Mouse (Mus musculus) limb, embryonic 11.5 days (tissue): Measurements from ENCODE around the gene Plod3. TPM values are rescaled to one million over a fixed set of nuclear protein-coding genes. Genes with fewer than 3 reads are reported as not detected.
A peak's percentile ranks its signal among the peaks of the same experiment; 100 is the strongest.
"Not testable (repeated sequence)": the region's sequence is repeated elsewhere in the genome, so short reads cannot be mapped to it uniquely, and the experiment has no call there.

Experiments used
- ATAC-seq: fragments of 200-750 bp; cut with Nextera tagmentation; 2 replicates; pipeline ENCODE4 v1.8.0; 2017; ENCODE audit warnings: low read depth; ENCODE audit not compliant: insufficient number of reproducible peaks, low FRiP score, low TSS enrichment
- DNase-seq: peaks from one replicate; pipeline ENCODE4 v3.0.0-alpha.2; 2015; ENCODE audit warnings: low spot score
- H3K27ac ChIP-seq: fragments of 300-500 bp; sonication (generic); replicated peaks from 2 replicates; pipeline ENCODE4 v1.5.1; 2014; ENCODE audit warnings: low read depth, mild to moderate bottlenecking, low read length
- H3K27me3 ChIP-seq: fragments of 300-500 bp; sonication (generic); 2 replicates; pipeline ENCODE4 v1.6.1; 2014; ENCODE audit warnings: mild to moderate bottlenecking, low read length, mixed read lengths; ENCODE audit not compliant: control insufficient read depth, insufficient read depth
- H3K36me3 ChIP-seq: fragments of 300-500 bp; sonication (generic); 2 replicates; pipeline ENCODE4 v1.6.1; 2014; ENCODE audit warnings: mild to moderate bottlenecking, low read length, moderate library complexity, mixed read lengths; ENCODE audit not compliant: control insufficient read depth, insufficient read depth
- H3K4me1 ChIP-seq: fragments of 300-500 bp; sonication (generic); 2 replicates; pipeline ENCODE4 v1.6.1; 2014; ENCODE audit warnings: low read length, mixed read lengths; ENCODE audit not compliant: control insufficient read depth, insufficient read depth
- H3K4me2 ChIP-seq: fragments of 300-500 bp; sonication (generic); 2 replicates; pipeline ENCODE4 v1.6.1; 2014; ENCODE audit warnings: low read depth, mild to moderate bottlenecking, moderate library complexity; ENCODE audit not compliant: severe bottlenecking
- H3K4me3 ChIP-seq: fragments of 300-500 bp; sonication (generic); 2 replicates; pipeline ENCODE4 v1.5.1; 2014; ENCODE audit warnings: low read depth, low read length
- H3K9ac ChIP-seq: fragments of 300-500 bp; sonication (generic); 2 replicates; pipeline ENCODE4 v1.6.1; 2014; ENCODE audit warnings: mild to moderate bottlenecking, low read length
- H3K9me3 ChIP-seq: fragments of 300-500 bp; sonication (generic); 2 replicates; pipeline ENCODE4 v1.6.1; 2016; ENCODE audit warnings: low read length; ENCODE audit not compliant: control insufficient read depth
- WGBS: fragments of 180-500 bp; shearing (Covaris S2); extraction: QIAGEN DNeasy Blood & Tissue Kit; methylation state at CpG from one replicate; pipeline ENCODE4 v1.1.7; 2014; 5-methylcytosine and 5-hydroxymethylcytosine counted together
- polyA plus RNA-seq: library from polyadenylated mRNA; unstranded; fragments of >200 nt; fragmentation: Nextera tagmentation; extraction: Ambion mirVana; gene quantifications from 2 replicates; pipeline ENCODE4 v1.2.1, GENCODE M21; 2014

The Plod3 gene
- polyA plus RNA-seq, 1 experiment from 2014 or later: 26.4 TPM

DNA sequence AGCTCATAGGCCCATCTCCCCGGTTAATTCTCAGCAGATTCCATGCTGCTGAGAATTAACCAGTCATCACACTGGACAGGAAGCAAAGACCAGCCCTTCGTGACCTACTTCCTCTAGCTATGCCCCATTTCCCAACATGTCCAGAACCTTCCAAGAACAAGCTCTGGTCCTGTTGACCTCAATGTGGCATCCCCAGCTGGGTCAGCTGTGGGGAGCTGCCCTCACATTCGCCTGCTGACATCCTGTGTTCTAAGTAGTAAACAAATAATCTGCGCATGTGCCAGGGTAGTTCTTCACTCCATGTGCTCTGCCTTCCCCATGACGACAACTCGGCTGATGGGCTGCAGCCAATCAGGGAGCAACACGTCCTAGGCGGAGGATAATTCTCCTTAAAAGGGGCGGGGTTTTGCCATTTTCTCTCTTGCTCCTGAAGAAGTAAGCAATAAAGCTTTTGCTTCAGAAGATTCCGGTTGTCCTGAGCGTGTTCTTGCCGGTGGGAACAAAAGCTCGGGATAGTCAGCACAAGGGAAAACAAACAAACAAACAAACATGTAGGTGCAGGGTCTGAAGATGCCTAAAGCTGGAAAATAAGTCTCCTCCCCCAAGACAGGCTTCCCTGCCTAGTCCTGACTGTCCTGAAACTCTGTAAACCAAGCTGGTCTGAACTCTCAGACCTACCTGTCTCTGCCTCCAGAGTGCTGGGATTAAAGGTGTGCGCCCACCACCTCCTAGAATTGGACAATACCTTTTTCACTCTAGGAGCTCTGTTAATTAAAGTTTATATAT is 37.1 kb upstream of the Plod3 start:
- H3K27ac ChIP-seq, H3K4me1 ChIP-seq, H3K36me3 ChIP-seq, H3K27me3 ChIP-seq, H3K9ac ChIP-seq, DNase-seq, H3K4me2 ChIP-seq, H3K4me3 ChIP-seq, ATAC-seq, H3K9me3 ChIP-seq: not testable (repeated sequence)
- WGBS: 90% methylated on average over 14 of the region's 14 CpGs

DNA sequence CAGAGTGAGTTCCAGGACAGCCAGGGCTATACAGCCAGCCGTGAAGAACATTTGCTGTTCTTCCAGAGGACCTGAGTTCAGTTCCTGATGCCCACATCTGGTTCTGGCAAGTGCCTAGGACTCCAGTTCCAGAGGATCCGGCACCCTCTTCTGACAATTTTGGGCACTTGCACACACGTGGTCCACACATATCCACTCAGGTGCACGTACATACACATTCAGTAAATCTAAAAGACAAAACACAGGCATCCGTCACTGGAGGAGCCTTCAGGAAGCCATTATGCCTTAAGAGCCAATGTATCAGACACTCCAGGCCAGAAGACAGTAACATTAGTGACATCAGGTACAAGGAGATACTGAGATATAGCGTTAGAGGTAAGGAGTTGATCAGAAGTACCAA is 36.3 kb upstream of the Plod3 start:
- WGBS: 91% methylated on average over 6 of the region's 6 CpGs
- no peak overlapping the region for H3K9ac ChIP-seq
- 0 out of 2 replicates have a peak, but pooled peaks cover 4% of the 10 kb centered on the region for H3K4me1 ChIP-seq
- no peaks in the 10 kb centered on the region for H3K9me3 ChIP-seq
- H3K4me3 ChIP-seq: no peak overlapping the region
- no peak overlapping the region for H3K4me2 ChIP-seq
- no peak for ATAC-seq
- H3K36me3 ChIP-seq: no peaks in the 10 kb centered on the region
- no peak for DNase-seq
- no peak overlapping the region for H3K27ac ChIP-seq
- no peaks in the 10 kb centered on the region for H3K27me3 ChIP-seq

DNA sequence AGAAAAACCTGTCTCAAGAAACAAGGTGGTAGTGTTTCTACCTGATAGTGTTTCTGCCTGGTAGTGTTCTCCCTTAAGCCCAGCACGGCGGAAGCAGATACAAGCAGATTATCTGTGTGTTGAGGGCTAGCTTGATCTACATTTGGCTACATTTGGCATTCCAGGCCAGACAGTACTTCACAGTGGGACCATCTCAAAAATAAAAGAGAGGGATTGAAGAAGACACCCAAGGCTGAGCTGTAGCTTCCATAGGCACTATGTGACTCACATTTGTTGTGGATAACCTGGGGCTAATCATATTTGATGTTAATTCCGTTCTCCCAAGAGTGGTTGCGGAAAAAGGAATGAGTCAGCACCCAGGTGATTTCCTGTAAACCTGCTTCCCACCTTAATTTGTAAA is 34.7 kb upstream of the Plod3 start:
- WGBS: 78% methylated on average over 4 of the region's 4 CpGs
- H3K36me3 ChIP-seq: no peaks in the 10 kb centered on the region
- no peak for DNase-seq
- no peak overlapping the region for H3K9ac ChIP-seq
- H3K9me3 ChIP-seq: no peaks in the 10 kb centered on the region
- H3K27ac ChIP-seq: no peak overlapping the region
- H3K4me2 ChIP-seq: no peak overlapping the region
- ATAC-seq: no peak
- no peaks in the 10 kb centered on the region for H3K27me3 ChIP-seq
- H3K4me1 ChIP-seq: 0 out of 2 replicates have a peak, but pooled peaks cover 4% of the 10 kb centered on the region
- no peak overlapping the region for H3K4me3 ChIP-seq

DNA sequence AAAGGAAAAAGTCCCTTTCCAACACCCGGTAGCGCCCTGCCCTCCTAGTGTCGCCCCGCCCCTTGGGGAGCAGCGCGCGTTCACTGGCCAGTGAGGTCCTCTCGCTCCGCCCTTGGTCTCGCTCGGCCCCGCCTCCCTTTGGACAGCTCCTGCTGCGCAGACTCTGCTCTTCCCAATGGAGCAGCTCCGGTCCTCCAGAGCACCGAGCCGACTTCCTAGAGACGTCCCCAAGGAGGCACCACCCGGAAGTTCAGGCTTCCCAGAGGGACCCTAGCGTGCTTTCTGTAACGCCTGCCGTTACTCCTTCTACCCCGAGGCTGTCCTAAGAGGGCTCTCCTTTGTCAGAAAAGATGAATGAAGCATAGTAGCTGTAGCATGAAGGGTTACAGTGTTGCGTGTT is 33.8 kb upstream of the Plod3 start, which contains the start of gene Fis1:
Gene Fis1 (plus strand): TSS at position 261 of the 400 bp plus-strand sequence.
- Histone ChIP-seq H3K9me3 (no peaks in the 10 kb centered on the region), H3K36me3 (no peaks in the 10 kb centered on the region), H3K4me2 (peak within 1 kb of the TSS; percentile 67), H3K9ac (peak within 1 kb of the TSS; percentile 72), H3K4me1 (0 out of 2 replicates have a peak, but pooled peaks cover 4% of the 10 kb centered on the region), H3K4me3 (peak within 1 kb of the TSS; percentile 73), H3K27ac (no peak within 1 kb of the TSS), H3K27me3 (no peaks in the 10 kb centered on the region)
- 1% methylated on average over 23 of the region's 23 CpGs for WGBS
- DNase-seq (peak; percentile 99), ATAC-seq (peak; percentile 96)

DNA sequence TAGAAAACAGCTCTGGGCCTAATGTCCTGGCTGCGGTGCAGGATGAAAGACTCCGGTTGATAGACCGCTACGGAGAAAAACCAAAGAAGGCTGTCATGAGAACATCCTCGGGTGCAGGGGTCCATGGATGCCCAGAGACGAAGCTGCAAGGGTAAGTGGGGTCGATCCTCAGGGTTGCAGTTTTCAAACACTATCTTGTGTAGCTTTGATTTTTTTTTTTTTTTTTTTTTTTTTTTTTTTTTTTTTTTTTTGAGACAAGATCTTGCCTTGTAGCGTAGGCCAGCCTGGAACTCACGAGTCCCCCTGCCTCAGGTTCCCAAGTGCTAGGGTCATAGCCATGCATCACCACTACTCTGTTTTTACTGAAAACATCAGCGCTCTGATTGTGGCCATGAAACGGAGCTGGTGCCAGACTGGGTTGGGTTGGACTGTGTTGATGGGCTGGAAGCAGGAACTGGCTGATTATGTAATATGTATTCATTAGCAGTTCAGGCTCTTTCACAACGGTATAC is 33.3 kb upstream of the Plod3 start:
- DNase-seq (peak; percentile 28), ATAC-seq (no peak)
- WGBS: 4% methylated on average over 12 of the region's 12 CpGs
- Histone ChIP-seq H3K4me2 (peak overlapping the region; percentile 67), H3K9ac (peak overlapping the region; percentile 72), H3K27me3 (no peaks in the 10 kb centered on the region), H3K27ac (no peak overlapping the region), H3K36me3 (no peaks in the 10 kb centered on the region), H3K4me1 (0 out of 2 replicates have a peak, but pooled peaks cover 4% of the 10 kb centered on the region), H3K9me3 (no peaks in the 10 kb centered on the region), H3K4me3 (peak overlapping the region; percentile 73)

DNA sequence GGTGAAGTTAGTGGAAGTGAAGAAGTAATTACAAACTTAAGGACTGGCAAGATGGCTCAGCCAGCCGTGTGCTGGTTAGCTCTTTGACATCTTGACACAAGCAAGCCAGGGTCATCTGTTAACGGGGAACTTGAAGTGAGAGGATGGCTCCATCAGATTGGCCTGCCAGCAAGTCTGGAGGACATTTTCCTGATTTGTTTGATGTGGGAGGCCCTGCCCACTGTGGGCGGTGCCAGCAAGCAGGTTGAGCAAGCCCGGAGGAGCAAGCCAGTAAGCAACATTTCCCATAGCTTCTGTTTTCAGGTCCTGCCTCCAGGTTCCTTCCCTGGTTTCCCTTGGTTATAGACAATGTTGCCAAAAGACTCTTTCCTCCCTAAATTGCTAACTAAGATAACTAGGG is 31.2 kb upstream of the Plod3 start:
- Histone ChIP-seq H3K4me1 (0 out of 2 replicates have a peak, but pooled peaks cover 4% of the 10 kb centered on the region), H3K9ac (no peak overlapping the region), H3K27ac (no peak overlapping the region), H3K36me3 (no peaks in the 10 kb centered on the region), H3K4me2 (no peak overlapping the region), H3K27me3 (no peaks in the 10 kb centered on the region), H3K4me3 (no peak overlapping the region), H3K9me3 (no peaks in the 10 kb centered on the region)
- 75% methylated on average over 4 of the region's 4 CpGs for WGBS
- ATAC-seq: no peak
- DNase-seq: no peak

DNA sequence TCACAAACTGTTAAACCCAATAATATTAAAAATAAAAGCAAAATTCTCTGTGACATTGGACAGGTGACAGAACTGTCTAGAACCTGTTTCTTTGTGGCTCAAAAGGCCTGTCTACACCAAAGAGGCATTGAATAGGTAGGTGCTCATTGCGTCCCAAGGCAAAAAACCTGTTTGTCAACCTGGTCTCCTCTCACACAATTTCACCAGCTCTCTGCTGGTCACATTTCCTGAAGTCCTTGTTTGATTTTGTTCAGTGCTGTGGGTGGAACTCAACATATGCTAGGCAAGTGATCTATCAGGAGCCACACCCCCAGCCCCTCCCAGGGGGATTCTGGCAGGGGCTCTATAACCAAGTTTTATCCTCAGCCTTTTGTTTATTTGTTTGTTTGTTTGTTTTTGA is 29.6 kb upstream of the Plod3 start:
- 94% methylated on average over 1 of the region's 1 CpGs for WGBS
- H3K4me1 ChIP-seq: 0 out of 2 replicates have a peak, but pooled peaks cover 4% of the 10 kb centered on the region
- no peaks in the 10 kb centered on the region for H3K9me3 ChIP-seq
- H3K36me3 ChIP-seq: no peaks in the 10 kb centered on the region; the same call in 1 of the 2 replicates
- ATAC-seq: no peak
- H3K27me3 ChIP-seq: no peaks in the 10 kb centered on the region
- H3K4me3 ChIP-seq: no peak overlapping the region
- H3K9ac ChIP-seq: no peak overlapping the region
- H3K4me2 ChIP-seq: no peak overlapping the region
- DNase-seq: no peak
- H3K27ac ChIP-seq: no peak overlapping the region

DNA sequence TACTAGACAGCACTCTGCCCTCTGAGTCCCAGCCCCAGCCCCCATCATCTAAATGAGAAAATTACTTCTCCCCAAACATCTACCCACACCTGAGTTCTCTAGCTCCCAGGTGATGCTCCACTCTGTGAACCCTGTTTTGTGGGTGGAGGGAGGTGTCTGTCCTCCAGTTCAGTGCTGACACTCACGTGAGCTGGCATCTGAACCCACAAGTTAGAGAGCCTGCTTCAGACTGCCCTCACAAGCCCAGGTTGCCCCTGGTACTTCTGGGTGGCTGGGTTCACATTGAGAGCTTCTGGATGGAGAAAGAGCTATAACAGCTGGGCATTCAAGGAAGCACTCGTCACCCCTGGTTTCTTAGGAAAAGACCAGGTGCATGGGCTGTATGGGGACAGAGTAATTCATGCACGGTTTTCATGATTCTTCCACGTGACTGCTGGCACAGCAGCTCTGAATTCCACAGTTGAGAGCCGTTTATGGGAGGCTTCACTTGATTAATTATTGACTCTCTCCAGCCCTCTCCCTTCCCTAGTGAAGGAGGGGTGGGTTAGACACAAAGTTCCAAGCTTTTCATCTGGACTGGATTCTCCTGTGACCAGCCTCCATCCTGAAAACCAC is 27.7 kb upstream of the Plod3 start:
- DNase-seq (no peak), ATAC-seq (no peak)
- Histone ChIP-seq H3K9me3 (no peaks in the 10 kb centered on the region), H3K27ac (no peak overlapping the region), H3K4me2 (no peak overlapping the region), H3K4me3 (no peak overlapping the region), H3K9ac (no peak overlapping the region), H3K36me3 (peaks cover 2% of the 10 kb centered on the region; the same call in 1 of the 2 replicates), H3K27me3 (no peaks in the 10 kb centered on the region), H3K4me1 (peaks cover 2% of the 10 kb centered on the region; the same call in 1 of the 2 replicates)
- WGBS: 87% methylated on average over 5 of the region's 5 CpGs
